Mouse (Mus musculus): Measurements from ENCODE around the gene Cd33. TPM values are rescaled to one million over a fixed set of nuclear protein-coding genes. Genes with fewer than 3 reads are reported as not detected.

The Cd33 gene
- total RNA-seq, 1 experiment from 2014 or later = 26.9 TPM

GRCm38 (mm10) chr7:43530216-43530785 lies 13.9 kb downstream of the Cd33 start:
- ATAC-seq (replicated peaks in 1 of 2; ENCODE audit: insufficient read depth in 1 of 2, low FRiP score in 2 of 2, low TSS enrichment in 1 of 2, low read depth in 1 of 2, poor library complexity in 2 of 2, severe bottlenecking in 2 of 2) = peak in 1 of 2 experiments; percentile 38; a peak in 2 of 4 replicates

- no peak for ATAC-seq (replicated peaks in 1 of 2; ENCODE audit: insufficient read depth in 1 of 2, low FRiP score in 2 of 2, low TSS enrichment in 1 of 2, low read depth in 1 of 2, poor library complexity in 2 of 2, severe bottlenecking in 2 of 2)
Observed at GRCm38 (mm10) chr7:43525313-43525712, 18.9 kb downstream of the Cd33 start.

GRCm38 (mm10) chr7:43522776-43523175 lies 21.5 kb downstream of the Cd33 start:
- ATAC-seq (replicated peaks in 1 of 2; ENCODE audit: insufficient read depth in 1 of 2, low FRiP score in 2 of 2, low TSS enrichment in 1 of 2, low read depth in 1 of 2, poor library complexity in 2 of 2, severe bottlenecking in 2 of 2) = no peak

GRCm38 (mm10) chr7:43518341-43518740 lies 25.9 kb downstream of the Cd33 start:
- ATAC-seq (replicated peaks in 1 of 2; ENCODE audit: insufficient read depth in 1 of 2, low FRiP score in 2 of 2, low TSS enrichment in 1 of 2, low read depth in 1 of 2, poor library complexity in 2 of 2, severe bottlenecking in 2 of 2) = no peak

GRCm38 (mm10) chr7:43515076-43515475 lies 29.2 kb downstream of the Cd33 start:
- no peak for ATAC-seq (replicated peaks in 1 of 2; ENCODE audit: insufficient read depth in 1 of 2, low FRiP score in 2 of 2, low TSS enrichment in 1 of 2, low read depth in 1 of 2, poor library complexity in 2 of 2, severe bottlenecking in 2 of 2)

- ATAC-seq (replicated peaks in 1 of 2; ENCODE audit: insufficient read depth in 1 of 2, low FRiP score in 2 of 2, low TSS enrichment in 1 of 2, low read depth in 1 of 2, poor library complexity in 2 of 2, severe bottlenecking in 2 of 2) = no peak
Observed at GRCm38 (mm10) chr7:43512519-43512918, 31.7 kb downstream of the Cd33 start.

GRCm38 (mm10) chr7:43511707-43512478 lies 32.3 kb downstream of the Cd33 start:
- peak; percentile 27 to 74; a peak in 3 of 4 replicates for ATAC-seq (replicated peaks in 1 of 2; ENCODE audit: insufficient read depth in 1 of 2, low FRiP score in 2 of 2, low TSS enrichment in 1 of 2, low read depth in 1 of 2, poor library complexity in 2 of 2, severe bottlenecking in 2 of 2)

- peak; percentile 94 to 97 for ATAC-seq (replicated peaks in 1 of 2; ENCODE audit: insufficient read depth in 1 of 2, low FRiP score in 2 of 2, low TSS enrichment in 1 of 2, low read depth in 1 of 2, poor library complexity in 2 of 2, severe bottlenecking in 2 of 2)
Observed at GRCm38 (mm10) chr7:43495343-43496021, 48.7 kb downstream of the Cd33 start.

GRCm38 (mm10) chr7:43490861-43491260 lies 53.4 kb downstream of the Cd33 start:
- no peak for ATAC-seq (replicated peaks in 1 of 2; ENCODE audit: insufficient read depth in 1 of 2, low FRiP score in 2 of 2, low TSS enrichment in 1 of 2, low read depth in 1 of 2, poor library complexity in 2 of 2, severe bottlenecking in 2 of 2)

GRCm38 (mm10) chr7:43490182-43490584 lies 54.0 kb downstream of the Cd33 start:
- ATAC-seq (replicated peaks in 1 of 2; ENCODE audit: insufficient read depth in 1 of 2, low FRiP score in 2 of 2, low TSS enrichment in 1 of 2, low read depth in 1 of 2, poor library complexity in 2 of 2, severe bottlenecking in 2 of 2) = no peak

- ATAC-seq (replicated peaks in 1 of 2; ENCODE audit: insufficient read depth in 1 of 2, low FRiP score in 2 of 2, low TSS enrichment in 1 of 2, low read depth in 1 of 2, poor library complexity in 2 of 2, severe bottlenecking in 2 of 2) = no peak
Observed at GRCm38 (mm10) chr7:43489631-43490125, 54.5 kb downstream of the Cd33 start, which contains the start of gene Iglon5. Iglon5 (minus strand) TSS chr7:43490075.

- ATAC-seq (replicated peaks in 1 of 2; ENCODE audit: insufficient read depth in 1 of 2, low FRiP score in 2 of 2, low TSS enrichment in 1 of 2, low read depth in 1 of 2, poor library complexity in 2 of 2, severe bottlenecking in 2 of 2) = no peak
Observed at GRCm38 (mm10) chr7:43488646-43489045, 55.6 kb downstream of the Cd33 start.

GRCm38 (mm10) chr7:43483236-43483635 lies 61.0 kb downstream of the Cd33 start:
- ATAC-seq (replicated peaks in 1 of 2; ENCODE audit: insufficient read depth in 1 of 2, low FRiP score in 2 of 2, low TSS enrichment in 1 of 2, low read depth in 1 of 2, poor library complexity in 2 of 2, severe bottlenecking in 2 of 2) = peak in 1 of 2 experiments; percentile 33; a peak in 1 of 4 replicates

- ATAC-seq (replicated peaks in 1 of 2; ENCODE audit: insufficient read depth in 1 of 2, low FRiP score in 2 of 2, low TSS enrichment in 1 of 2, low read depth in 1 of 2, poor library complexity in 2 of 2, severe bottlenecking in 2 of 2) = no peak
Observed at GRCm38 (mm10) chr7:43482090-43482716, 62.0 kb downstream of the Cd33 start.

- no peak for ATAC-seq (replicated peaks in 1 of 2; ENCODE audit: insufficient read depth in 1 of 2, low FRiP score in 2 of 2, low TSS enrichment in 1 of 2, low read depth in 1 of 2, poor library complexity in 2 of 2, severe bottlenecking in 2 of 2)
Observed at GRCm38 (mm10) chr7:43481191-43481590, 63.0 kb downstream of the Cd33 start.

- no peak for ATAC-seq (replicated peaks in 1 of 2; ENCODE audit: insufficient read depth in 1 of 2, low FRiP score in 2 of 2, low TSS enrichment in 1 of 2, low read depth in 1 of 2, poor library complexity in 2 of 2, severe bottlenecking in 2 of 2)
Observed at GRCm38 (mm10) chr7:43476376-43476775, 67.9 kb downstream of the Cd33 start.

- peak; percentile 60 to 74 for ATAC-seq (replicated peaks in 1 of 2; ENCODE audit: insufficient read depth in 1 of 2, low FRiP score in 2 of 2, low TSS enrichment in 1 of 2, low read depth in 1 of 2, poor library complexity in 2 of 2, severe bottlenecking in 2 of 2)
Observed at GRCm38 (mm10) chr7:43475706-43476105, 68.5 kb downstream of the Cd33 start.

All from hematopoietic stem cell, adult 5-6 weeks (primary cell).